Mouse (Mus musculus) Muller cell, postnatal 12 days (primary cell): ENCODE results near the gene Atg4b.
"Not testable (repeated sequence)": the region's sequence is repeated elsewhere in the genome, so short reads cannot be mapped to it uniquely, and the experiment has no call there.

Experiments
- DNase-seq: peaks from one replicate; pipeline ENCODE4 v3.0.0-alpha.2; 2015; ENCODE audit errors: inconsistent ontology term

Gene Atg4b

DNA sequence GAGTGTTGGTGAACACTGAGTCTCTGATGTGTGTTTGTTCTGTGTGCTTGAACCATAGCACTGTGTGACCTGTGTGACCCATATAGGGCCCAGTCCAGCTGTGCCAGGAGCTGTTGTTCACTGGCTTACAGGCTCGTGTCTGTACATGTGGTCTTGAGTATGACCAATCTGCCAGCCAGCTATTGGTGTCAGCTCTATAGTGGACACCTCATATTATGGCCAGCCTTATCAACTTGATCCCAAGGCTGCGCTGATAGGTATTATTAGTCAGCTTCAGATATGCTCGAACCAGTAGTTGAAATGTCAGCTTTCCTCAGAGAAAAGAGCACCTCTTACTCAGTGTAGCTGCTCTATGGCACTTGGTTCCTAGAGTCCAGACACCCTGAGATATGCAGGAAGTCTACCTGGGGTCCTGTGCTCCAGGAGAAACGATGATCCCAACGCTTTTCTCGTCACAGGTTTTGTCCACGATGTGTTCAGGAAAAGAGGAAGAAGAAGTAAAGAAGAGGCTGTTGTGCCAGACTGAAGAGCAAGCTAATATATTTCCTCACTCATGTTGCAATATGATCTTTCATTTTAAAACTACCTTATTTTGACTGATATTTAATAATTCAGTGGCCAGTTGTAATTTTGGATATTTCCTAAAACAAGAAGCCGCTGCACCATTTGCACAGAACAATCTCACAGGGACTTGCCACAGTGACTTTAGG, 66.7 kb downstream of the Atg4b start:
- no peak for DNase-seq

GRCm38 (mm10) chr1:93818722-93819121, 67.4 kb downstream of the Atg4b start:
- DNase-seq = no peak

DNA sequence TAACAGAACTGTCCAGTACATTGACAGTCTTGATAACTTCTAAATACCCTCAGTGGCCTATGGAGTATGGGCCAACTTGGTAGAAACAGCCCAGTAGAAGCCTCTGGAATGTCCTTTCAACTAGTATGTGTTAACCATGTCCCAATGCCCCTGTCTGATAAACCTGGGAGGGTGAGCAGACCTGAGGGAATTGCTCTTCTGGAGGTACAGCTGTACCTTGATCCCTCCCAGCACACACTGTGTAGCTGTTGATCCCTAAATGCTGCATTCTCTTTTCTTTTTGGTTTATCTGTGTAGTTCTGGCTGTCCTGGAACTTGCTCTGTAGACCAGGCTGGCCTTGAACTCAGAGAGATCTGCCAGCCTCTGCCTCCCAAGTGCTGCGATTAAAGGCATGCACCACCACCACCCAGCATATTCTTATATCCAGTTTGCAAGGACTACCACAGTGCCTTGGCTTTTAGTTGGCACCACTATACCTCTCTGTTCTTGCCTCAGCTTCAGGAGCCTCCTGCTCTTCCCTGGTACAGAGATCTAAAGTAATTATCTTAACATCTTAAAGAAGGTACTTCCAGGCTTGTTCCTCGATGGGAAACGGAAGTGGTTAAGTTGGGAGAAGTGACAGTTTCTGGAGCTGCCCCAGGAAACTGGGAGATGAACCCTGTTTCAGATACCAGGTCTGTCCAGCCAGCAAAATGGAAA, 72.6 kb downstream of the Atg4b start:
- DNase-seq = no peak

GRCm38 (mm10) chr1:93824609-93825008, 73.3 kb downstream of the Atg4b start, which contains the start of gene D2hgdh:
D2hgdh (plus strand) TSS chr1:93824909.
- no peak for DNase-seq

GRCm38 (mm10) chr1:93825105-93825674, 73.9 kb downstream of the Atg4b start:
- DNase-seq = peak; percentile 94

DNA sequence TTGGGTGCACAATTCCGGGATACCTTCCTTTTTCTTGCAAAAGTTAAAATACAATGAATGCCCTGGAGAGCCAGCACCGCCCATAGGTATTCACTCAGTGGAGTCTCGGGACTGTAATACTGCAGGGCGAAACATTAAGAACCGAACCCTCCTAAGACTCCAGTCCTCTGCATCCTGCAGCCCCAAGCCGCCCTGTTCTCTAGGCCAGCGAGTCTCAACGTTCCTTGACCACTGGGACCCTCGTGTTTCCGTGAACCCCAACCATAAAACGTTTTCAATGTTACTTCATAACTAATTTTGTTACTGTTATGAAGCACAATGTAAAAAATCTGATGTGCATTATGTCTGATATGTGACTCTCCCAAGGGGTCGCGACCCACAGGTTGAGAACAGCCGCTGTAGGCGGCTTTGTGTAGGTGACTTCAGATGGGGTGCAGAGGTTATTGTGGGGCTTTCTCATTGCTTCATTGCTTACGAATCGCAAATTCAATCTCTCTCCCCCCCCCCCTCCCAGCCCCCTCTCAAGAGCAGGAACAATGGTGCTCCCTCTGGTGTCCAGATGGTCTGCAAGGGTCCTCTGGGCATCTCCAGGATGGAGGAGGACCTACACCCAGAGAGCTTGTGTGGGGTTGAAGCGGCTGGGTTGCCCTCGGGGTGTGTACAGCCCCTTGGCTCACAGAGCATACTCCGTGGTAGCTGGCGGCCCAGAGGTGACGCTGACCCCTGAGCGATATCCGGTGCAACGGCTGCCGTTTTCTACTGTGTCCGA, 74.7 kb downstream of the Atg4b start:
- no peak for DNase-seq

GRCm38 (mm10) chr1:93826540-93826835, 75.2 kb downstream of the Atg4b start:
- DNase-seq = no peak

GRCm38 (mm10) chr1:93832754-93833360, 81.6 kb downstream of the Atg4b start:
- not testable (repeated sequence) for DNase-seq

- DNase-seq = no peak
These were observed 83.4 kb downstream of the Atg4b start for GRCm38 (mm10) chr1:93834671-93835150.

- no peak for DNase-seq
These were observed 83.9 kb downstream of the Atg4b start for GRCm38 (mm10) chr1:93835211-93835610.

- DNase-seq = peak; percentile 30
These were observed 84.7 kb downstream of the Atg4b start for GRCm38 (mm10) chr1:93835876-93836531.

DNA sequence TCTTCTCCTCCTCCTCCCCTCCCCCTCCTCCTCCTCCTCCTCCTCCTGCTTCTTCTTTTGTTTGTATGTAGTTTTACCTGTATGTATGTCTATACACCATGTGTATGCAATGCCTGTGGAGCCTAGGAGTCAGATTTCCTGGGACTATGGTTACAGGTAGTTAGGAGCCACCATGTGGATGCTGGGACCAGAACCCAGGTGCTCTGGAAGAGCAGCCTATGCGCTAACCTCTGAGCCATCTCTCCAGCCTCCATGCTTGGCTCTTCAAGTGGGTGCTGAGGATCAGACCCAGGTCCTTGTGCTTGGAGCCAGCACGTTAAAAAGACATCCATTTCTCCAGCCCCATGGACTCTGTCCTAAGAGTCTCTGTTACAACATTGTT, 85.2 kb downstream of the Atg4b start:
- no peak for DNase-seq

DNA sequence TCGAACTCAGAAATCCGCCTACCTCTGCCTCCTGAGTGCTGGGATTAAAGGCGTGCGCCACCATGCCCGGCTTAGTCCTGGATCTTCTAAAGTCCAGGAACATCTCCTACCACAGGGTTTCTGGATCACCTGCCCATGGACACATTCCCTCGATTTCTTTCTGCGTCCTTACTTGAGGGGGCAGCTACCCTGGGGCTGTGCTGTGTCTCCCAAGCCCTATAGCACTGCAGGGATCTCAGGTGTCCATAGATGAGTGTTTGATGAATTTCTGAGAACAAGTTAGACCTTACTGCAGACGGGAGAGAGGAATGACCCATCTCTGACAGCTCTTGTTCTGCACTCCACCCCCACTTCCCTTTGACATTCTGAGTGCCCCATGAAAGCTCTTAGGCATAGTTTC, 86.0 kb downstream of the Atg4b start:
- no peak for DNase-seq

DNA sequence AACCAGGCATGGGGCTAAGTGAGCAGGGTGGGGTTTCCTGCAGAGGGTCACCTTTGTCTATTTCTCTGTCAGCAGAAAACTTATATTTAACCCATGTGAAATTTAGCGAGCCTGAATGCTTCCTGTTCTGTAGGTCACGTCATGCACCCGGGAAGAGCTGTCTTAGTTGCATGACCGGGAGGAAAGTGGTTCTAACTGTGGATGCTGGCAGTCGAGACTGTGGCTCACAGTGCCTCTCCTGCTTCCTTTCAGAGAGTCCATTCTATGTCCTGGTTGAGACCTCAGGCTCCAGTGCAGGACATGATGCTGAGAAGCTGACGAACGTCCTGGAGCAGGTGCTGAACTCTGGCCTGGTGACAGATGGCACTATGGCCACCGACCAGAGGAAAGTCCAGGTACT, 87.3 kb downstream of the Atg4b start:
- DNase-seq = not testable (repeated sequence)
